ENCODE assay signal across 24 mouse cellular contexts in genomic region chr2:48556600-48556999, GRCm38 (mm10).
"Had no signal": no experiment of that assay in that cellular context is flagged by ENCODE, and none has a peak within 500 bp of the region (broad histone marks: within the 10 kb centered on the region; RNA-seq: fewer than 3 reads in every experiment).

No protein-coding gene starts in this region.

- DNase-seq: gastrocnemius, postnatal 10 days; gastrocnemius, postnatal 36 days; heart, adult 18-20 months; heart, postnatal 14 days; heart, postnatal 36 days; kidney, adult 18-20 months; kidney, adult 8-10 months; kidney, postnatal 10 days; kidney, postnatal 25 days; kidney, postnatal 4 days; liver; liver, embryonic 13.5 days had no signal

- H3K4me1 ChIP-seq: heart, embryonic 13.5 days; heart, embryonic 15.5 days; hindbrain, embryonic 13.5 days; hindbrain, embryonic 15.5 days; limb, embryonic 10.5 days; limb, embryonic 12.5 days; liver, embryonic 13.5 days; liver, embryonic 15.5 days had no signal

- H3K27me3 ChIP-seq: heart, embryonic 13.5 days; heart, embryonic 15.5 days; hindbrain, embryonic 13.5 days; hindbrain, embryonic 15.5 days; limb, embryonic 12.5 days; liver, embryonic 13.5 days; liver, embryonic 15.5 days had no signal

- H3K4me3 ChIP-seq: heart, embryonic 13.5 days; heart, embryonic 15.5 days; hindbrain, embryonic 13.5 days; hindbrain, embryonic 15.5 days; layer of hippocampus, adult 2 months; left cerebral cortex, adult 2 months; limb, embryonic 10.5 days; limb, embryonic 12.5 days; liver, embryonic 13.5 days; liver, embryonic 15.5 days had no signal

- H3K27ac ChIP-seq: heart, embryonic 13.5 days; heart, embryonic 15.5 days; hindbrain, embryonic 13.5 days; hindbrain, embryonic 15.5 days; hindbrain, postnatal 0 days; layer of hippocampus, adult 2 months; left cerebral cortex, adult 2 months; limb, embryonic 10.5 days; limb, embryonic 12.5 days; liver, embryonic 13.5 days; liver, embryonic 15.5 days had no signal

- H3K4me2 ChIP-seq: heart, embryonic 11.5 days; heart, embryonic 13.5 days; heart, embryonic 15.5 days; hindbrain, embryonic 13.5 days; hindbrain, embryonic 15.5 days; limb, embryonic 12.5 days; liver, embryonic 11.5 days; liver, embryonic 13.5 days; liver, embryonic 15.5 days had no signal

- H3K36me3 ChIP-seq: heart, embryonic 13.5 days; heart, embryonic 15.5 days; hindbrain, embryonic 13.5 days; hindbrain, embryonic 15.5 days; limb, embryonic 10.5 days; limb, embryonic 12.5 days; liver, embryonic 13.5 days; liver, embryonic 15.5 days had no signal

- H3K9me3 ChIP-seq: heart, embryonic 13.5 days; heart, embryonic 15.5 days; hindbrain, embryonic 13.5 days; hindbrain, embryonic 15.5 days; limb, embryonic 10.5 days; limb, embryonic 12.5 days; liver, embryonic 13.5 days; liver, embryonic 15.5 days had no signal

- ATAC-seq: hindbrain, postnatal 0 days had no signal

- H3K9ac ChIP-seq: heart, embryonic 13.5 days; heart, embryonic 15.5 days; hindbrain, embryonic 13.5 days; hindbrain, embryonic 15.5 days; limb, embryonic 12.5 days; liver, embryonic 13.5 days; liver, embryonic 15.5 days had no signal
